ENCODE assay signal across 9 mouse cellular contexts in the genomic region with DNA sequence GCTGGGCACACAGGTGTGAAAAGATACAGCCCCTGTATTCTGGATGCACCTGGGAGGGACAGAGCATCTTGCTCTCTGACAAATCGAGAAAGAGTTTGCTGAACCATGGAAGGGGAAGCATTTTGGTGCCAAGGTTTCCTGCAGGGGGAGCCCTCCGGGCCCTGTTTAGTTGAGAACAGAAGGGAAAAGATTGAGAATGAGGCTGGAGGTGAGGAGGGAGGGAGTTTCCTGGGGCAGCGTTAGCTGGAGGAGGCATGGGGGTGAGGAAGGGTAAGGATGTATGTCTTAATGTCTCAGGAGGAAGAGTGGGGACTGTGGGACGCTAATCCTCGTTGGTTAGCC. TPM values are rescaled to one million over a fixed set of nuclear protein-coding genes. Genes with fewer than 3 reads are reported as not detected.
DNase-seq lines count a peak whose midpoint lies in the region; ATAC-seq and TF ChIP-seq lines count a peak whose summit lies in the region.
"Had no signal": no experiment of that assay in that cellular context is flagged by ENCODE, and none has a peak within 500 bp of the region (broad histone marks: within the 10 kb centered on the region; RNA-seq: fewer than 3 reads in every experiment).

No protein-coding gene starts in this region.

- no peaks in the 10 kb centered on the region for H3K9me3 ChIP-seq in forebrain, embryonic 13.5 days (replicated peaks)

- H3K27ac ChIP-seq in heart, adult 2 months = no peak overlapping the region
- no peak overlapping the region for H3K27ac ChIP-seq in forebrain, embryonic 13.5 days

- 6% methylated on average over 5 of the region's 5 CpGs for WGBS in heart, adult 2 months
- WGBS in forebrain, embryonic 13.5 days = 1% methylated on average over 5 of the region's 5 CpGs

- no peak overlapping the region for H3K4me3 ChIP-seq in heart, adult 2 months
- no peak overlapping the region for H3K4me3 ChIP-seq in forebrain, embryonic 13.5 days

- H3K79me2 ChIP-seq in heart, adult 2 months (replicated peaks; ENCODE audit: control insufficient read depth, insufficient read depth, low read length) = no peaks in the 10 kb centered on the region

- TF ChIP-seq EP300 in heart, adult 2 months (IDR thresholded peaks at IDR 0.05; ENCODE audit: insufficient read depth, low read depth, low read length) = no peak

- H3K27me3 ChIP-seq in heart, adult 2 months (ENCODE audit: control insufficient read depth, insufficient read depth, low read length) = no peaks in the 10 kb centered on the region; the same call in 1 of the 2 replicates
- H3K27me3 ChIP-seq in forebrain, embryonic 13.5 days = peaks cover 86% of the 10 kb centered on the region

- no peaks in the 10 kb centered on the region for H3K4me1 ChIP-seq in heart, adult 2 months (ENCODE audit: control insufficient read depth, insufficient read depth, low read length)
- peaks cover 19% of the 10 kb centered on the region for H3K4me1 ChIP-seq in forebrain, embryonic 13.5 days

- TF ChIP-seq POLR2A in heart, adult 2 months (IDR thresholded peaks at IDR 0.05; ENCODE audit: insufficient read depth, low read depth, low read length) = no peak

- peak; percentile 3 to 9 for DNase-seq in heart, postnatal 10 days
- DNase-seq in heart, adult 2 months = no peak
- peak; percentile 41 for DNase-seq in R1 (ENCODE audit: low read depth, low spot score)
- peak; percentile 32 to 54 for DNase-seq in layer of hippocampus, postnatal 25 days (ENCODE audit: extremely low spot score in 1 of 2, low spot score in 1 of 2)
- DNase-seq in neural tube, embryonic 10.5 days (ENCODE audit: extremely low spot score, low spot score) = peak; percentile 63
- DNase-seq in ovary, postnatal 14 days (ENCODE audit: low spot score) = no peak

- TF ChIP-seq CTCF in heart, adult 2 months (IDR thresholded peaks at IDR 0.05) = no peak

- peak; percentile 55; the same call in 1 of the 2 replicates for ATAC-seq in forebrain, embryonic 13.5 days
- no peak for ATAC-seq in monocyte, adult 5-6 weeks (replicated peaks; ENCODE audit: insufficient number of reproducible peaks, low FRiP score, low TSS enrichment, poor library complexity, severe bottlenecking)

- intact Hi-C loops in heart, postnatal 10 days (cut with DNase I) = no loop called here
- intact Hi-C loops in heart, adult 2 months (cut with DNase I) = no loop called here

- no peaks in the 10 kb centered on the region for H3K36me3 ChIP-seq in heart, adult 2 months (ENCODE audit: control insufficient read depth, insufficient read depth, low read length)
- no peaks in the 10 kb centered on the region for H3K36me3 ChIP-seq in forebrain, embryonic 13.5 days (ENCODE audit: poor library complexity, severe bottlenecking)

- peak overlapping the region; percentile 43 for H3K4me2 ChIP-seq in forebrain, embryonic 13.5 days

- H3K9ac ChIP-seq in heart, adult 2 months (ENCODE audit: low read depth, low read length) = no peak overlapping the region
- H3K9ac ChIP-seq in forebrain, embryonic 13.5 days = peak overlapping the region; percentile 32; the same call in 1 of the 2 replicates

RNA-seq across cellular contexts. Expression of a gene that starts 38.4 kb away (rescaled TPM):
- 10 to 100 TPM; 45.9 to 48.4 TPM for total RNA-seq in heart, postnatal 10 days (2021)
- 10 to 100 TPM; 25.0 to 29.8 TPM for total RNA-seq in heart, adult 2 months (2021)
- polyA plus RNA-seq in heart, adult 2 months (2012; rRNA removed) = 34.5 and 57.8 TPM in 2 replicates
- polyA plus RNA-seq in forebrain, embryonic 13.5 days (2015; fragmentation: Nextera tagmentation; extraction: Ambion mirVana) = 240 and 247 TPM in 2 replicates
- total RNA-seq in layer of hippocampus, postnatal 25 days (2021) = 10 to 100 TPM; 56.3 to 57.6 TPM
- 54.8 to 73.5 TPM (median 65.2 TPM) in 3 replicates for total RNA-seq in monocyte, adult 5-6 weeks (2017)

RNA-seq across cellular contexts. Expression of a gene that starts 49.9 kb away (rescaled TPM):
- not detected for total RNA-seq in heart, postnatal 10 days (2021)
- total RNA-seq in heart, adult 2 months (2021) = not detected
- polyA plus RNA-seq in heart, adult 2 months (2012; rRNA removed) = not detected in 2 replicates
- 0.44 and 0.99 TPM in 2 replicates for polyA plus RNA-seq in forebrain, embryonic 13.5 days (2015; fragmentation: Nextera tagmentation; extraction: Ambion mirVana)
- not detected for total RNA-seq in layer of hippocampus, postnatal 25 days (2021)
- total RNA-seq in monocyte, adult 5-6 weeks (2017) = not detected in 3 replicates
- total RNA-seq: hematopoietic stem cell, adult 5-6 weeks had no signal

RNA-seq across cellular contexts. Expression of a gene that starts 55.8 kb away (rescaled TPM):
- total RNA-seq in heart, postnatal 10 days (2021) = not detected
- not detected for total RNA-seq in heart, adult 2 months (2021)
- polyA plus RNA-seq in heart, adult 2 months (2012; rRNA removed) = not detected in 2 replicates
- polyA plus RNA-seq in forebrain, embryonic 13.5 days (2015; fragmentation: Nextera tagmentation; extraction: Ambion mirVana) = 0.31 and 0.56 TPM in 2 replicates
- not detected for total RNA-seq in layer of hippocampus, postnatal 25 days (2021)
- not detected in 3 replicates for total RNA-seq in monocyte, adult 5-6 weeks (2017)
- total RNA-seq: hematopoietic stem cell, adult 5-6 weeks had no signal

Comparison
In these comparisons a context has a peak if more than half of its experiments do, and no peak if none do; other contexts are left out.
1. DNase-seq: peak in heart, postnatal 10 days (2 of 2), R1 (single experiment), layer of hippocampus, postnatal 25 days (2 of 2) and neural tube, embryonic 10.5 days (single experiment); none in heart, adult 2 months (0 of 2) and ovary, postnatal 14 days (single experiment).